Mouse (Mus musculus) cerebellum, postnatal 4 days (tissue): ENCODE results near the gene Nkx2-3.

Experiments
- DNase-seq, 2 experiments: peaks; one replicate each; pipeline ENCODE4 v3.0.0; 2022; ENCODE audit warnings: low spot score in 2 of 2, mixed read lengths in 1 of 2

The Nkx2-3 gene

DNA sequence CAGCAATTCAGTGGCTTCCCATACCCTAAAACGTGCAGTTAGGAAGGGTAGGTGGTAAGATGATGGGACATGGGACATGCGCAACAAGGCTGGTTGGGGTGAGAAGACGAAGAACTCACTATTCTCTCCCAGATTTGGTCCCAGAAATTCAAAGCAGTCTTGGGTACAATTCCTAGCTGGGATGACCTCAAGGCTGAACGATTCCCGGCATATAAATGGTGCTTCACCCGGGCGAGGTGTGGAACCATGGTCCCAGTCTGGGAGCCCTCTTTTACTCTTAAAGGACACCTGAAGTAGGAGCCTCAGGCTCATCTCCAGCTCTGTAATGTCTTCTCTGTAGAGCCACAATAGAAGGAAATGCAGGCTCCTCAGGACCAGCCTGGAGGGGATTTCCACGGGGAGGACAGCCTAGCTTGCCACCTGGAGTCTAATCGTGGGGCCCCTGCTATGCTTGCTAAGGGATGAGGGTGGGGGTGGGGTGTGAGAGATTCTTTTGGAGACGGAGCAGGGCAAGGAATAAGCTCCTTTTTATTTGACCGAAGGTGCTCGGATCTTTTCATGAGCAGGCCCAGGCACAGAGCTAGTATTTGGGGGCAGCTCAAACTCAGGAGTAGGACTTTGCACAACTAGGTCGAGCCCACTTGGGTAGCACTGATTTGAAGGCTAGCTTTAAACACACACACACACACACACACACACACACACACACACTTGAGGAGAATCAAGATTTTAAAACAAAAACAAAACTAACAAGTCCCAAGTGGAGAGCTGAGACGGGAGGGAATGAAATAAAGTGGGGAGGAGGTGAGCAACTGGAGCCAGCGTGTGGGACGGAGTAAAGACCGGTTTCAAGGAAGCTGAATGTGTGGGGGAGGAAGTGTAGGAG lies 6.2 kb upstream of the Nkx2-3 start:
- DNase-seq, result no peak

GRCm38 (mm10) chr19:43606552-43607530 lies 5.3 kb upstream of the Nkx2-3 start:
- DNase-seq, result no peak

GRCm38 (mm10) chr19:43607842-43608680 lies 4.1 kb upstream of the Nkx2-3 start:
- DNase-seq, result no peak

GRCm38 (mm10) chr19:43608711-43609457 lies 3.2 kb upstream of the Nkx2-3 start:
- no peak for DNase-seq

GRCm38 (mm10) chr19:43609458-43610330 lies 2.4 kb upstream of the Nkx2-3 start:
- DNase-seq, result no peak

- DNase-seq, result no peak
Observed at GRCm38 (mm10) chr19:43610341-43610848, 1.7 kb upstream of the Nkx2-3 start.

DNA sequence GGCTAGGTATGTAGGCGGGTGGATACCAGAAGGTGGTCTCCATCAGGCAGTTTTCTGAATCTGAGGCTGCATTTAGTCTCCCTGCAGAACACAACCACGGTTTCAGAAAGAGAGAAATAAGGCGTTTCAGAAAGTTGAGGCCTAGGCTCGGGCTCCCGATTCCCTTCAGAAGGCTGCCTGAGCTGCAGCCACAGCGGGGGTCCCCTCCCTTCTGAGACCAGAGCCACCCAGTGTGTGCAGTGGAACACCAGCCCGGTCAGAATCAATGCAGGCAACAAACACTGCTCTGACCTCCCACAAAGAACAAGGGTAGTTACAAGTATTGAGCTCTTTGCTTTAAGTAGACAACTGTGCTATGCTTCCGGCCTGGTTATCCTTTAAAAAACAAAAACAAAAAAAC lies 1.0 kb upstream of the Nkx2-3 start:
- peak in 1 of 2 experiments; percentile 7 for DNase-seq

DNA sequence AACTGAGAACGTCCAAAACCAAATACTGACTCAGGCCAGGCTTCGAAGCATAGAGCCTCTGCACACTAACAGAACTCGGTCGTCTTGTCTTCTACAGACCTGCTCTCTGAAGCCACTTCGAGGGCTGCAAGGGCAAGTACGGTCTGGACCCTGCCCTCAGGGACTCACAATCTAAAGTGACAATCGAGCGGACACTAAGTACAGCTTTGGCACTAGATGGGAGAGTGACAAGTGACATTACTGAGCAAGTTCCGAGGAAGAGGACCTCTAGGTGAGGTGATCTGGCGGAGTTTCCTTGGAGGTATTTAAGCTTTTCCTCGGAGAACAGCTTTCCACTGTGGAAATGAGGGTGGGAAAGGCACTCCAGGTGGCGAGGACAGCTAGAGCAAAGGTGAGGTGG lies 564 bp upstream of the Nkx2-3 start:
- DNase-seq, result peak in 1 of 2 experiments; percentile 13

DNA sequence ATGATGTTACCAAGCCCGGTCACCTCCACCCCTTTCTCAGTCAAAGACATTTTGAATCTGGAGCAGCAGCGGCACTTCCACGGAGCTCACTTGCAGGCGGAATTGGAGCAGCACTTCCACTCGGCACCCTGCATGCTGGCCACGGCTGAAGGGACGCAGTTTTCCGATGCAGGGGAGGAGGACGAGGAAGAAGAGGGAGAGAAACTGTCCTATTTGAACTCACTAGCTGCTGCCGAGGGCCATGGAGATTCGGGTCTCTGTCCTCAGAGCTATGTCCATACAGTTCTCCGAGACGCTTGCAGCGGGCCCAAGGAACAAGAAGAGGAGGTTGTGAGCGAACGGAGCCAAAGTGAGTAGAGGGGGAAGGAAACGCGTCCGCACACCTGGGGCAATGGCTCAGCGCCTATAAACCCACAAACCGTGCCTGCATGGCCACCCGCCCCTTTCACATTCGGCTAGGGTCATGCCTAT lies 411 bp downstream of the Nkx2-3 start:
- peak in 1 of 2 experiments; percentile 19 for DNase-seq

- no peak for DNase-seq
Observed at GRCm38 (mm10) chr19:43613293-43614130, 1.4 kb downstream of the Nkx2-3 start.

- DNase-seq, result no peak
Observed at GRCm38 (mm10) chr19:43614341-43615073, 2.4 kb downstream of the Nkx2-3 start.

GRCm38 (mm10) chr19:43615074-43615445 lies 2.9 kb downstream of the Nkx2-3 start:
- DNase-seq, result no peak

DNA sequence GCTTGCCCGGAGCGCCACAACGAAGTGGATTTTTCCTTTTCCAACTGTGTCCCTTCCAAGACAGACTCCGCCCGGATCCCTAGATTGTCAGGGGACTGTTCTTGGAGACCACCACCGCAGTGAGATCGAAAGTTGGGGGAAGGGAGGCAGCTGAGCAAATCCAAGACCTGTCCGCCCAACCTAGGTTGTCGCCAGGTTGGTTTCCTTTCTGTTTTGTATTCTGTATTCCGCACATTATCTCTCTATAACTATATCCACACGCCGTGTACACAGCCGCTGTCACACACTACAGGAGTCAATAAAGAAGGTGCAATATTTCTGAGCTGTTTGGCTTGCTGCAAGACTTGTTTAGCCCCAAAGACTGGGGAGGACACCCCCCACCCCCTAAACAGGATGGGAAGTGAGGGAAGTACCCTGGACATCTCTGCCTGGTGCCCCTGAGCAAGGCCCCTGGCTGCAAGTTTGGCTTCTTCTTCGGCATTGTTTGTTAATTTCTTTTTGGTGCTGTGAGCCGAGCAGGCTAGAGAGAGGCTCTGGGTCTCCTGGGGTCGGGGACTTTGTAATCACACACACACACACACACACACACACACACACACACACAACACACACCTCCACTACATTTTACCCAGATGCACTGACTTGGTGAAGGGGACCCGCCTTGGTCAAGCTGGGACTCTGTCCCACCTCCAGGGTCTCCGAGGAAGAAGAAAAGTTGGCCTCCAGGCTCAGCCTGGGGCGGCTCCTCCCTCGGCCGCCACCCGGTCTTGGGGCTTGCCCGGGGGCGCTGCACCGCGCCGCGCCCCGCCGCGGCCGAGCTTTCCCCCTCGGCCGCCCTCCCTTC lies 3.7 kb downstream of the Nkx2-3 start:
- DNase-seq, result no peak

DNA sequence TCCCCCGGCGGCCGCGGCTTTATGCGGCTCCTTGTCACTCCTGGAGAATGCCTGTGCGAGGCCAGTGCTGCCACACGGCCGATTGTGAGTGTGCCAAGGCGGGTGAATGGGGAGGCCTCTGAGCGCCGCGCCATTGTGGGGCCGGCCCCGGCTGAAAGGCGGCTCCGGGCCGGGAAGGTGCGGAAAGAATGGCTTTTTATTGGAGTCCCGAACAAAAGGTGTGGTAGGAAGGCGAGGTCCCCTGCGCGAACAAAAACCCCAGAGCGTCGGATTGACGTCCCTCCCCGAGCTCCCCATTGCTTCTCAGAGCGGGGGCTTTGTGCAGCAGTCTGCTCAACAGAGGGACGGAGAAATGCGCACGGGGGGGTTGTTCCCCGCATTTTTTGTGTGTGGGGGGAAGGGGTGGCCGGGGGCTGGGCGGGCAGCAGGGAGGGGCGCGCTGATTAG lies 4.3 kb downstream of the Nkx2-3 start:
- DNase-seq, result no peak

GRCm38 (mm10) chr19:43616889-43617288 lies 4.8 kb downstream of the Nkx2-3 start:
- no peak for DNase-seq

- DNase-seq, result no peak
Observed at GRCm38 (mm10) chr19:43617761-43618349, 5.7 kb downstream of the Nkx2-3 start.
